Mouse (Mus musculus): ENCODE measurements around the gene Slc27a3.

DNA sequence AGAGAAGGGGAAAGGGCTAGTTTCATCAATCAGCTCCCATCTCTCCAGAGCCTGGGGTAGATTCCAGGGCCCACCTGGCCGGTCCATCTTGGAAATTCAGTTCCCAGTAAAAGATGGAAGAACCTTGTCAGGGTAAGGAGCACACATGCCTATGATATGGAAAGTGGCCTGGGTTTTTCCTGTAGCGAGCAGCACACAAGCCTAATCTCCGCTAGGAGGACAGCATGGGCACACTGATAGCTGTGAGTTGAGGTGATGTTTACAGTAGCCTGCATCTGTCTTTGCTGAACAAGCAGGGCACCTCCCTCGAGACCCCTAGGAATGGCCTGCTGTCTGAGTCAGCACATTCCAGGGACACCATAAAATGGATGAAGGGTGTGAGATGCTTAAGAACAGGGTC, 14.9 kb upstream of the Slc27a3 start:
- TF ChIP-seq CTCF (IDR thresholded peaks at IDR 0.05; ENCODE audit: extremely low read depth, insufficient read depth, low read length) (no peak), POLR2A (IDR thresholded peaks at IDR 0.05; ENCODE audit: extremely low read depth, insufficient read depth, low read length) (no peak)

Measured in cortical plate, adult 2 months (tissue).